Mouse (Mus musculus) c-Kit-positive CD71-positive TER-119-negative erythroid progenitor cells, embryonic 14.5 days (primary cell): Measurements from ENCODE around the gene Emc1.

Source experiments
- DNase-seq: peaks from one replicate; pipeline ENCODE4 v3.0.0-alpha.2; 2013; ENCODE audit warnings: low read depth

Gene Emc1

GRCm38 (mm10) chr4:139351931-139352711 is at the start of gene Emc1, which contains the start of the genes Mrto4 and Ubr4:
Gene Emc1, plus strand, starts transcription at chr4:139352587.
Gene Mrto4, minus strand, starts transcription at chr4:139352576.
Gene Ubr4, plus strand, starts transcription at chr4:139352609.
- peak; percentile 80 for DNase-seq

GRCm38 (mm10) chr4:139305521-139305920 is 46.9 kb upstream of the Emc1 start:
- no peak for DNase-seq

- no peak for DNase-seq
Measured at GRCm38 (mm10) chr4:139307916-139308315, 44.5 kb upstream of the Emc1 start.

GRCm38 (mm10) chr4:139309651-139310050 is 42.7 kb upstream of the Emc1 start:
- no peak for DNase-seq

- peak; percentile 86 for DNase-seq
Measured at GRCm38 (mm10) chr4:139310171-139310898, 42.1 kb upstream of the Emc1 start, which contains the start of the genes Pqlc2 and Akr7a5. Gene Pqlc2, minus strand, starts transcription at chr4:139310708. Gene Akr7a5, plus strand, starts transcription at chr4:139310744.

- DNase-seq, result no peak
Measured at GRCm38 (mm10) chr4:139310899-139311701, 41.3 kb upstream of the Emc1 start.

- no peak for DNase-seq
Measured at GRCm38 (mm10) chr4:139311707-139312106, 40.7 kb upstream of the Emc1 start.

GRCm38 (mm10) chr4:139312632-139313031 is 39.8 kb upstream of the Emc1 start:
- DNase-seq, result peak; percentile 61

GRCm38 (mm10) chr4:139318449-139318848 is 33.9 kb upstream of the Emc1 start:
- no peak for DNase-seq

GRCm38 (mm10) chr4:139319740-139320139 is 32.6 kb upstream of the Emc1 start:
- no peak for DNase-seq

- peak; percentile 98 for DNase-seq
Measured at GRCm38 (mm10) chr4:139330605-139331004, 21.8 kb upstream of the Emc1 start.

GRCm38 (mm10) chr4:139334631-139335295 is 17.6 kb upstream of the Emc1 start:
- DNase-seq, result no peak

- peak; percentile 85 for DNase-seq
Measured at GRCm38 (mm10) chr4:139335507-139335906, 16.9 kb upstream of the Emc1 start.

- DNase-seq, result peak; percentile 98
Measured at GRCm38 (mm10) chr4:139336822-139337483, 15.4 kb upstream of the Emc1 start.

GRCm38 (mm10) chr4:139338145-139338544 is 14.2 kb upstream of the Emc1 start:
- no peak for DNase-seq

GRCm38 (mm10) chr4:139340835-139341234 is 11.6 kb upstream of the Emc1 start:
- DNase-seq, result no peak

- DNase-seq, result no peak
Measured at GRCm38 (mm10) chr4:139341556-139342233, 10.7 kb upstream of the Emc1 start.

GRCm38 (mm10) chr4:139343718-139344117 is 8.7 kb upstream of the Emc1 start:
- no peak for DNase-seq

GRCm38 (mm10) chr4:139345416-139346019 is 6.9 kb upstream of the Emc1 start:
- DNase-seq, result no peak

GRCm38 (mm10) chr4:139352832-139353231 is 445 bp downstream of the Emc1 start:
- no peak for DNase-seq
